Mouse (Mus musculus): ENCODE data around the gene Mctp2.
A peak's percentile ranks its signal among the peaks of the same experiment; 100 is the strongest.

Mctp2 gene

GRCm38 (mm10) chr7:72306382-72306841 lies at the start of gene Mctp2:
Mctp2 (minus strand) TSS chr7:72306608.
- DNase-seq (ENCODE audit: inconsistent age in 2 of 2, low spot score in 1 of 2) = peak; percentile 60 to 75

DNA sequence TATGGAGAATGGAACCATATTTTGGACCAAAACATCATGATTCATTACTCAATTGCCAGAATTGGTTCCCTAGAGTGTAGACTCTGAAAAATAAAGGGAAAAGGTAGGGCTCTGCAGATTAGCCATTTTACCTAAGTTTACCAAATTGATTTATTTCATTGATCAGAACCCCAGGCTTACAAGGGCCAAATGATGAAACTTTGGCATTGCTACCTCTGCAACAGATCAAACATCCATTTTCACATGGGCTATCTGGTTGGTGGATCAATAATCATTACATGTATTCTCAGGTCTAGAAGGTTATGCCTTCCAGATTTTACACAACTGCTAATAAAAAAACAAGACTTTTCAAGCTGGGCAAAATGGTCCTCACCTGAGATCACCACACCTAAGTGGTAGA lies 39.5 kb upstream of the Mctp2 start:
- no peak for DNase-seq (ENCODE audit: inconsistent age in 2 of 2, low spot score in 1 of 2)

DNA sequence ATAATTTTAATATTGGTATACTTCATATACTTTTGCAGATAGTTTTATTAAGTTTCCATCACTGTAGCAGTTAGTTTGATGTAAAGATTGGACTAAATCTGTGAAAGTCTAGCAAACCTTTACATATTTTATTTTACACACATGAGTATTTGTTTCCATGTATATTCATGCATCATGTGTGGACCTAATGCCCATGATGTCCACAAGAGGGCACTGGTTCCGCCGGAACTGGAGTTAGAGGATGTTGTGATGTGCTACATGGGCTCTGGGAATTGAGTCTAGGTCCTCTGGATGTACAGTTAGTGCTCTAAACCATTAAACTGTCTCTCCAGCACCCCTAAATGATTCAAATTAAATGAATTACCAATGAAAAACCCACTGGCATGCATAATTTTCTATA lies 37.3 kb upstream of the Mctp2 start:
- DNase-seq (ENCODE audit: inconsistent age in 2 of 2, low spot score in 1 of 2) = no peak

- no peak for DNase-seq (ENCODE audit: inconsistent age in 2 of 2, low spot score in 1 of 2)
Observed at GRCm38 (mm10) chr7:72342822-72343221, 36.4 kb upstream of the Mctp2 start.

GRCm38 (mm10) chr7:72325961-72326360 lies 19.6 kb upstream of the Mctp2 start:
- DNase-seq (ENCODE audit: inconsistent age in 2 of 2, low spot score in 1 of 2) = no peak

- no peak for DNase-seq (ENCODE audit: inconsistent age in 2 of 2, low spot score in 1 of 2)
Observed at GRCm38 (mm10) chr7:72320906-72321305, 14.5 kb upstream of the Mctp2 start.

GRCm38 (mm10) chr7:72320441-72320840 lies 14.0 kb upstream of the Mctp2 start:
- no peak for DNase-seq (ENCODE audit: inconsistent age in 2 of 2, low spot score in 1 of 2)

- DNase-seq (ENCODE audit: inconsistent age in 2 of 2, low spot score in 1 of 2) = no peak
Observed at GRCm38 (mm10) chr7:72314395-72315060, 8.1 kb upstream of the Mctp2 start.

- no peak for DNase-seq (ENCODE audit: inconsistent age in 2 of 2, low spot score in 1 of 2)
Observed at GRCm38 (mm10) chr7:72313908-72314307, 7.5 kb upstream of the Mctp2 start.

- no peak for DNase-seq (ENCODE audit: inconsistent age in 2 of 2, low spot score in 1 of 2)
Observed at GRCm38 (mm10) chr7:72311582-72311981, 5.2 kb upstream of the Mctp2 start.

- DNase-seq (ENCODE audit: inconsistent age in 2 of 2, low spot score in 1 of 2) = no peak
Observed at GRCm38 (mm10) chr7:72308078-72308477, 1.7 kb upstream of the Mctp2 start.

- no peak for DNase-seq (ENCODE audit: inconsistent age in 2 of 2, low spot score in 1 of 2)
Observed at GRCm38 (mm10) chr7:72306847-72307246, 439 bp upstream of the Mctp2 start.

DNA sequence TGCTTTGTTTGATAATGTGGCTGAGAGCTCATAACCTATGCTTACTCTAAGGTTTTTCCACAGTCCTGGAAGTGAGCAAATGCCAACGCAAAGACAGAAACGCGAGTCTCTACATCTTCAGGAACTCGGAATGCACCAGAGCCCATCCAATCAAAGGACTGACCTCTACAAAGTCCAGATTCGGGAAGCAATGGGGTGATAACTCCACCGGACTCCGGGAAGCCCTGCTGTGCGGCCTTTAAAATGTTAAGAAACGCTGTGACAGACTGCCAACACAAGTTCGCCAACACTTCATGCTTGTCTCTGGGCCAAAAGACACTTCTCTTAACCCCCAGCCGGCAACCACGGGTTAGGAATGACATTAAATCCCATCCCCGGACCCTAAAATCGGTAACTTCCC lies 437 bp downstream of the Mctp2 start:
- peak in 1 of 2 experiments; percentile 46 for DNase-seq (ENCODE audit: inconsistent age in 2 of 2, low spot score in 1 of 2)

DNA sequence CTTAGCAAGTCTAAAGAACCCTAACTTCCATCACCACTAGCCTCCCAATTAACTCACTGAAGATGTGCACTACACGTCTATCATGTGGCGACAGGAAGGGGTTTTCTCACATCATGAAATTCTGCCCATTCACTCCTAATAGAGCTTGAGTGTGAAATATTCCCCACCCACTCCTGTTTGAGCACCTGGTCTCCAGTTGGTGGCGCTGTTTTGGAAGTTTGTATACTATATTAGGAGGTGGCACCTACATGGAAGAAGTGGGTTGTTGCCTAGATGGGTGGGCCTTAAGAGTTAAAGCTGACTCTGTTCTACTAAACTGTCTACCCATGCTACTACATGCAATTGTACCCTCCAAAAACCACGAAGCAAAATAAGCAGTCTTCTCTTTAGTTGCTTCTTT lies 4.7 kb downstream of the Mctp2 start:
- no peak for DNase-seq (ENCODE audit: inconsistent age in 2 of 2, low spot score in 1 of 2)

DNA sequence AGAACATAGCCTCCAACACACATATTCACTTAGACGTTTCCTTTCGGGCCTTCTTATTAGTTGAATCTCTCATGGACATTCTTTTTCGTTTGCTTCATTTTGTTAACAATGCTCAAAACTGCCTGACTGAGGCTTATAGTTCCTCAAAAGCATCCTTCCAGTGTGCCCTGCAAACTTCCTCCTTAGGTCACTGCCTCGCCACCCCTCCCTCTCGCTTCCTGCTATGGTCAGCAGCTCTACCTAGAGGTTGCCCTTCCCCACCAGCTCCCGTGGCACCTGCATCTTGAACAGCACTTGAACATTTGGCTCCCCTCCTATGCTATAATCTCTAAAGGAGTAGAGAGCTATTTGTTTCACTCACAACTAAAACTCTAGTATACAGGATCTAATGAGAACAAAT lies 6.7 kb downstream of the Mctp2 start:
- no peak for DNase-seq (ENCODE audit: inconsistent age in 2 of 2, low spot score in 1 of 2)

DNA sequence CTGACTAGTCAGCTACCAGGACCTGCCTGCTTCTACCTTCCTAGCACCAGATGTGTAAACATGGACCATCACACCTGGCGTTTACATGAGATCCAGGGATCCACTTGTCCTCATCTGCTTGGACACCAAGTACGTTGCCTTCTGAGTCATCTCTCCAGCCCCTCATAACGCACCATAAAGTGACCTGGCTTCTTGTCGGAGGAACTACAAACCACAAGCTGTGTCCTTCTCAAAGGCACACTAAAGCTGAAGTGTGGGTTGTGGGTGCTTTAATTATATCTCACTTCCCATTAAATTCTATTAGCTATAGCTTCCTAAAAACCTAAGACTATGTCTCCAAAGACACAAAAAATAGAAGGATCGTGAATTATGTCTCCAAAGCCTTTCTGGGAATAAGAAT lies 9.4 kb downstream of the Mctp2 start:
- DNase-seq (ENCODE audit: inconsistent age in 2 of 2, low spot score in 1 of 2) = no peak

GRCm38 (mm10) chr7:72296171-72296570 lies 10.2 kb downstream of the Mctp2 start:
- no peak for DNase-seq (ENCODE audit: inconsistent age in 2 of 2, low spot score in 1 of 2)

- DNase-seq (ENCODE audit: inconsistent age in 2 of 2, low spot score in 1 of 2) = no peak
Observed at GRCm38 (mm10) chr7:72294886-72295285, 11.5 kb downstream of the Mctp2 start.

- DNase-seq (ENCODE audit: inconsistent age in 2 of 2, low spot score in 1 of 2) = no peak
Observed at GRCm38 (mm10) chr7:72293784-72294538, 12.4 kb downstream of the Mctp2 start.

DNA sequence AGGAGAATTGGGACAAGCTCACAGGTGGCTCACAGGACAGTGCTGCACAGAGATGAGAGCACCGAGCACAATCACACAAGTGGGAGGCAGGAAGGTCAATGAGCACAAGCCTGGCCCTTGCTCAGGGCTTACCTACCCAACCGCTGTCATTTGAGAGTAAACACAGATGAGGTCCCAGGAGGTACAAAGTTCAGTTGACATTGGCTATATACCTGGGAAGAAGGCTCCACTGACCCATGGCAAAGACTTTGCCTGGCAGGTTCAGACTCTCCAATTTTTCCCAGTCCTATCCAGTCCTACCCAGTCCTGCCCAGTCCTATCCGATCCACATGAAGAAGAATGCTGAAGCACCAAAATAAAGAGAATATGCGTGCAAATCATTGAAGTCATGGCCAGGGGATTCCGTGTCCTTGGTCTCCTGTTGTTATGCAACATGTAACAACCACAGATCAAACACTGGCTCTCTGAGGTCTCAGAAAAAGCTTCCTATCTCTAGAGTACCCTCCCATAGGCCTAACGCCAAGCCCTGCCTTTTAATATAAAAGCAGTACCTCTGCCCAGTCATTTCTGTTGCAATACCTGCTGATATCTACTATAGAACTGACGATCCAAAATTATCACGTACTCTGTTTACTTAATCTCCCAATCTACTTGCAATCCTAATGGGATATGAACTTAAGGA lies 14.0 kb downstream of the Mctp2 start:
- DNase-seq (ENCODE audit: inconsistent age in 2 of 2, low spot score in 1 of 2) = peak in 1 of 2 experiments; percentile 35

DNA sequence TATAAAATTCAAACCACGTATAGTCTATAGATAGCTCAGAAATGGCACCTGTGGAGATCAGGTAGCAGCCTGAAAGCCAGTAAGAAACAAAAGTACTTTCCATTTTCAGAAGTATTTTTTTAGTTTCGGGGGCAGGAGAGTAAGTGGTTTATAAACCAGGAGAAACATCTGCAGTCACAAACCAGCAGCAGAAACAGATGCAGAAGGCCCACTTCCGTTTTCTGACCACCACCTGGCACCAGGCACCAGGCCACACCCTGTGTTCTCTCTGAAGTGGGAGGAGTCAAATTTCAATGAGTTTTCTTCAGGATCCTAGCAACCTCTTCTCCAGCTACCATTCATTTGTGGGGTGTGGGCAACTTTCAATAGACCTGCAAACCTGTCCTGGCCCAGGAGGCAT lies 25.7 kb downstream of the Mctp2 start:
- DNase-seq (ENCODE audit: inconsistent age in 2 of 2, low spot score in 1 of 2) = no peak

DNA sequence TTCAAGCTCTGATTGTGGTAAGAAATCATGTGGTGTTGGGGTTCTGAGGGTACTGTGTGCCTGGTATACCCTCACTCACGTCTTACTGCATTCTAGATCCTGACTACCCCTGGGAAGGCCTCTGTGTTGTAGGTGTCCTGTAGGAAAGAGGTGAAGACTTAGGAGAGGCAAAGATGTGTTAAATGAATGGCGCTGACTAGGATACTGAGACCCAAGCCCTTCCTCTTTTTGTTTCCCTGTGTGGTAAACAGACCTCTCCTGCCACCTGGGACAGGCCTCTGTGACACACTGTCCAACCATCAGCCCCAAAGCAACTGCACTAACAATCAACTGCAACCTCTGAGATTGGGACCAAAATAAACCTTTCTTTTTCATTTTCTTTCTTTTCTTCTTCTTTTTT lies 28.0 kb downstream of the Mctp2 start:
- no peak for DNase-seq (ENCODE audit: inconsistent age in 2 of 2, low spot score in 1 of 2)
